Mouse (Mus musculus): ENCODE measurements around the gene Slc4a5.

DNA sequence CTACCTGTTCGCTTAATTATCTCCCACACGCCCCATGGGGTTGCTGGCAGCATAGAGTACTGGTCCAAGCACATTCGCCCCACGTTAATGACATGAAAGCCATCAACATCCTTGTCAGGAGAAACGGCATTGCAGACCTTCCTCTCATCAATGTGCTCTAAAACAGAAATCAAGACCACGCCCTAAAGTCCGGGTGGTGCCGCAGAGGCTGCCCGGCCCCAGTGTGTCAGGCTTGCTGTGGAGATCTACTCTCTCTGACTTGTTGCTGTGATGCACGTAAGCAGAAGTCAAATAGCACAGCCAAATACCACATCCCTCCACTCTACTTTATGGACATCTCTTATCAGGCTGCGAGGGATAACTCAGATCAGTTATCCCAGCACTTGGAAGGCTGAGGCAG, 91.6 kb downstream of the Slc4a5 start:
- TF ChIP-seq CTCF (IDR thresholded peaks at IDR 0.05) (no peak), EP300 (IDR thresholded peaks at IDR 0.05) (no peak)
